Mouse (Mus musculus) neural tube, embryonic 13.5 days (tissue): ENCODE measurements at regions not wholly inside any gene's neighbourhood (a gene's known extent, or its start where the extent isn't known, plus 50 kb on each side); places are given as distances from the start of the nearest gene placed in this dataset.

ENCODE experiments used
- ATAC-seq: fragments of 200-750 bp; cut with Nextera tagmentation; 2 replicates; pipeline ENCODE4 v1.8.0; 2017; ENCODE audit warnings: low read depth, mild to moderate bottlenecking, moderate TSS enrichment, moderate library complexity
- H3K27ac ChIP-seq: fragments of 300-500 bp; sonication (generic); replicated peaks from 2 replicates; pipeline ENCODE4 v1.5.1; 2015; ENCODE audit warnings: moderate library complexity, mild to moderate bottlenecking, inconsistent platforms
- H3K27me3 ChIP-seq: fragments of 300-500 bp; sonication (generic); 2 replicates; pipeline ENCODE4 v1.6.1; 2015; ENCODE audit warnings: mild to moderate bottlenecking, inconsistent platforms
- H3K36me3 ChIP-seq: fragments of 300-500 bp; sonication (generic); 2 replicates; pipeline ENCODE4 v1.6.1; 2015; ENCODE audit warnings: mild to moderate bottlenecking, inconsistent platforms
- H3K4me1 ChIP-seq: fragments of 300-500 bp; sonication (generic); replicated peaks from 2 replicates; pipeline ENCODE4 v1.6.1; 2015; ENCODE audit warnings: inconsistent platforms
- H3K4me2 ChIP-seq: fragments of 300-500 bp; sonication (generic); 2 replicates; pipeline ENCODE4 v1.6.1; 2015; ENCODE audit warnings: inconsistent platforms, mild to moderate bottlenecking, moderate library complexity
- H3K4me3 ChIP-seq: fragments of 300-500 bp; sonication (generic); 2 replicates; pipeline ENCODE4 v1.5.1; 2015; ENCODE audit warnings: mild to moderate bottlenecking, inconsistent platforms
- H3K9ac ChIP-seq: fragments of 300-500 bp; sonication (generic); 2 replicates; pipeline ENCODE4 v1.6.1; 2015; ENCODE audit warnings: moderate library complexity, mild to moderate bottlenecking, inconsistent platforms
- H3K9me3 ChIP-seq: fragments of 300-500 bp; sonication (generic); 2 replicates; pipeline ENCODE4 v1.6.1; 2016; ENCODE audit warnings: inconsistent platforms
- WGBS: fragments of 180-500 bp; shearing (Covaris S2); methylation state at CpG from one replicate; pipeline ENCODE4 v1.1.7; 2015; 5-methylcytosine and 5-hydroxymethylcytosine counted together

DNA sequence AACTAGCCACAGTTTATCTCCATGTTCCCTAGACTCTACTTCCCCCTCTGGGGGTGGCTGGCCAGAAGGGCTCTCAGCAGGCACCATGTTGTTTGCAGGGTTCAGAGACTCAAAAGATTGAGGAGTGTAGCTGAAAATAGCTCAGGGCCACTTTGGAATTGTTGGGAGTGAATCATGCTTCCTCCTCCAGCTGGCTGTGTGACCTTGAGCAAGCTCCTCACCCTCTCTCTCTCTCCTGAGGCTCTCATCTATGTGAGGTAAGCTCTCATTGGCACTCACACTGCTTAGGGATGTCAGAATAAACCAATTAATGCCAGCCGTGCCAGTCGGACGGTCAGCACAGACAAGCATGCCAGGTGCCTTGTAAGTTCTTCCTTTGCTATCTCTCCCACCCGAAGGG is 228.0 kb downstream of the Sipa1l2 start:
- ATAC-seq: no peak
- 88% methylated on average over 4 of the region's 4 CpGs for WGBS

GRCm38 (mm10) chr8:125338222-125338621 is 231.4 kb downstream of the Sipa1l2 start:
- H3K4me1 ChIP-seq: peaks cover 38% of the 10 kb centered on the region
- ATAC-seq: no peak
- no peak overlapping the region for H3K27ac ChIP-seq
- H3K36me3 ChIP-seq: no peaks in the 10 kb centered on the region
- H3K4me3 ChIP-seq: no peak overlapping the region
- peaks cover 88% of the 10 kb centered on the region for H3K27me3 ChIP-seq
- H3K4me2 ChIP-seq: 0 out of 2 replicates have a peak overlapping the region, but pooled peaks have one; percentile 4
- H3K9ac ChIP-seq: no peak overlapping the region
- 24% methylated on average over 6 of the region's 6 CpGs for WGBS
- H3K9me3 ChIP-seq: no peaks in the 10 kb centered on the region

More for the DNA sequence above, 228.0 kb downstream of the Sipa1l2 start:
- Histone ChIP-seq H3K4me3 (no peak overlapping the region), H3K9ac (no peak overlapping the region), H3K4me2 (no peak overlapping the region), H3K4me1 (peaks cover 31% of the 10 kb centered on the region), H3K27ac (no peak overlapping the region), H3K27me3 (peaks cover 84% of the 10 kb centered on the region), H3K9me3 (no peaks in the 10 kb centered on the region), H3K36me3 (no peaks in the 10 kb centered on the region)

DNA sequence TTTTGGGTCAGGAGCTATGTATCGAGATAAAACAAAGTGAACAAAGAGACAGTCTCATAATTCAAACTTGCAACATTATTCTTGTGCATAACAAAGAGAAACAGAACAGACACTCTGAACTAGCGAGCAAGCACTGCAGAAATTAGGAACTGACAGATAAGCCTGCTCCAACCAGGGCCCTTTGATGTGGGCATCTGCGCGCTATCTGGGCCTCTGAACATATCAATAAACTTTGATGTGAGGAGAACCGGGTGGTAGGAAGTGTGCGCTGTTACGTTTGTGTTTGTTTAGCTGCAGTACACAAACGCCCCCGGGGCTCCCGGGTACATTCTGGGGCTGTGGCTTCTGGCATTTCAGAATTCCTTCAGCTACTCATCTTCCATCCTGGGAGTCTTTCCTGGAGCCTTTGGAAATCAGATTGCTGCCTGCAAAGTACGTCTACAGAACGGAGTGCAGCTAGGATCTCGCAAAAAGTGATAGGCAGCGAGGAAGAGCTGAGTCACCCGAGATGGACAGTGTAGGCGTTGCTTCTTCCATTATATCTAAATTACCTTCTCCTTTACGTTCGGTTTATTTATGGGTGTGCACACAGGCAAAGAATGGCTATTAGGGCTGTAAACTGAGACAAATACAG is 232.0 kb downstream of the Sipa1l2 start:
- H3K27ac ChIP-seq: no peak overlapping the region
- H3K4me1 ChIP-seq: peaks cover 38% of the 10 kb centered on the region
- no peak overlapping the region for H3K4me3 ChIP-seq
- H3K9me3 ChIP-seq: no peaks in the 10 kb centered on the region
- ATAC-seq: 0 out of 2 replicates have a peak, but pooled peaks have one; percentile 36
- WGBS: 32% methylated on average over 18 of the region's 18 CpGs
- 0 out of 2 replicates have a peak overlapping the region, but pooled peaks have one; percentile 4 for H3K4me2 ChIP-seq
- no peak overlapping the region for H3K9ac ChIP-seq
- peaks cover 89% of the 10 kb centered on the region for H3K27me3 ChIP-seq
- H3K36me3 ChIP-seq: no peaks in the 10 kb centered on the region

- no peaks in the 10 kb centered on the region for H3K9me3 ChIP-seq
- H3K4me2 ChIP-seq: no peak overlapping the region
- peak overlapping the region; percentile 3; the same call in 1 of the 2 replicates for H3K27ac ChIP-seq
- 36% methylated on average over 3 of the region's 3 CpGs for WGBS
- no peak overlapping the region for H3K4me3 ChIP-seq
- ATAC-seq: no peak
- no peak overlapping the region for H3K9ac ChIP-seq
- H3K36me3 ChIP-seq: no peaks in the 10 kb centered on the region
- peaks cover 38% of the 10 kb centered on the region for H3K4me1 ChIP-seq
- peaks cover 82% of the 10 kb centered on the region for H3K27me3 ChIP-seq
Observed at GRCm38 (mm10) chr8:125336799-125337198, 232.8 kb downstream of the Sipa1l2 start.

DNA sequence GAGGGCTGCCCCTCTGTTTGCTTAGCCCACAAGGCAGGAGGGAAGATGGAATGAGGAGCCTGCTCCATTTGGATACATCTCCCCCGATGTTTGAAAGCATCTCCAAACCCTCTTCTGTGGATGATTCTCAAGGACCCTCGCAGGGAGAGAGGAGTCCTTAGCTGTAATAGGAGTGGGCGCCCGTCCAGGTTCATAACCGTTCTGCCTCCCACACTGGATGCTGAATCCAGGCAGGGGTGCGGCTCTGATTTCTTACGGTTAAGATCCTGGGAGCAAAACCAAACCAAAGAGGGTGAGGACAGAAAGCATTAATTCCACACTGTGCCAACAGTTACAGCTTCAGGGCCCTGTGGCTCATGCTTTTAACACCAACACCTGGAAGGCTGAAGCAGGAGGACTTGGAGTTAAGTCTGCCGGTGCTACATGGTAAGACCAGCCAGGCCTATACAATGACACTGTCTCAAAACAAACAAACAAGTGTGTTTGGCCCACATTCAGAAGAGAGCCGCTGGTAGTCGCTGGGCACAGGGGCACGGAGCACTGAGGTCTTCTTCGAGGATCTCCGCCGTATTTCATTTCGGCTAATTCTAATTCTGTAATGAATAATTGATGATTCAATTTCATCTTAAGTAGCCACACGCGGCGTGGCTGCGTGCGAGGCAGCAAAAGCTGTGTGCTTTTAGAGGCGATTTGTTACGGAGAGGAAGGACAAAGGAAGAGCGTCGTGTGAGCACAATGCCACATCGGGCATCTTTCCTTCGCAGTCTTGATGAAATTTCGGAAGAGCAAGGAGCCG is 233.8 kb downstream of the Sipa1l2 start:
- peak; percentile 44 for ATAC-seq
- WGBS: 29% methylated on average over 28 of the region's 28 CpGs
- no peak overlapping the region for H3K9ac ChIP-seq
- no peak overlapping the region for H3K4me3 ChIP-seq
- H3K36me3 ChIP-seq: no peaks in the 10 kb centered on the region
- H3K4me1 ChIP-seq: peaks cover 43% of the 10 kb centered on the region
- peak overlapping the region; percentile 29 for H3K27ac ChIP-seq
- H3K27me3 ChIP-seq: peaks cover 74% of the 10 kb centered on the region
- no peaks in the 10 kb centered on the region for H3K9me3 ChIP-seq
- peak overlapping the region; percentile 16 for H3K4me2 ChIP-seq

DNA sequence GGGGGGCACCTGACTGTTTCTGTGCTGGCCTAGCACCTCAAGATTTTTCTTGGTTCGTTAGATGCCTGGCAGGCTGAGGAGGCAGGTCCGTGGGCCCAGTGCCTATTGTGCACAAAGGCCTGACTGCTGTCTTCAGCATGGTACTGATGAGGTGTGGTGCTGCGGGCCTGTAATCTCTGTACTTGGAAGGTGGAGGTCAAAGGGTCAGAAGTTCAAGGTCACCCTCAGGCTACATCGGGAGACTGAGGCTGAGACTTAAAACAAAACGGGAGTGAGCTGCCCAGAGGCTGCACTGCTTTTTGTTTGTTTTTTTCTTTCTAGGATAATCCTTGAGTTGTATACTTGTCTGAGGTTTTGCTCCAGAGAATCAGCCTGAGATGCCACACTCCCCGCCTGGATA is 234.4 kb downstream of the Sipa1l2 start:
- Histone ChIP-seq H3K9ac (no peak overlapping the region), H3K4me3 (no peak overlapping the region), H3K9me3 (no peaks in the 10 kb centered on the region), H3K4me1 (peaks cover 46% of the 10 kb centered on the region), H3K36me3 (no peaks in the 10 kb centered on the region), H3K4me2 (no peak overlapping the region), H3K27me3 (peaks cover 72% of the 10 kb centered on the region), H3K27ac (peak overlapping the region; percentile 29; the same call in 1 of the 2 replicates)
- WGBS: 47% methylated on average over 6 of the region's 6 CpGs
- no peak for ATAC-seq

GRCm38 (mm10) chr8:125330638-125331037 is 239.0 kb downstream of the Sipa1l2 start:
- no peak for ATAC-seq

GRCm38 (mm10) chr8:125328650-125329049 is 241.0 kb downstream of the Sipa1l2 start:
- peaks cover 77% of the 10 kb centered on the region for H3K27me3 ChIP-seq
- H3K9ac ChIP-seq: no peak overlapping the region
- H3K27ac ChIP-seq: no peak overlapping the region
- H3K4me3 ChIP-seq: no peak overlapping the region
- no peaks in the 10 kb centered on the region for H3K9me3 ChIP-seq
- no peak for ATAC-seq
- H3K36me3 ChIP-seq: no peaks in the 10 kb centered on the region
- 86% methylated on average over 4 of the region's 4 CpGs for WGBS
- H3K4me2 ChIP-seq: no peak overlapping the region
- H3K4me1 ChIP-seq: peaks cover 8% of the 10 kb centered on the region; the same call in 1 of the 2 replicates

More at GRCm38 (mm10) chr8:125330638-125331037, 239.0 kb downstream of the Sipa1l2 start:
- 57% methylated on average over 6 of the region's 6 CpGs for WGBS
- H3K27me3 ChIP-seq: peaks cover 80% of the 10 kb centered on the region
- no peak overlapping the region for H3K9ac ChIP-seq
- H3K9me3 ChIP-seq: no peaks in the 10 kb centered on the region
- no peaks in the 10 kb centered on the region for H3K36me3 ChIP-seq
- peaks cover 17% of the 10 kb centered on the region for H3K4me1 ChIP-seq
- H3K27ac ChIP-seq: no peak overlapping the region
- no peak overlapping the region for H3K4me2 ChIP-seq
- no peak overlapping the region for H3K4me3 ChIP-seq

GRCm38 (mm10) chr8:125327551-125328262 is 241.9 kb downstream of the Sipa1l2 start:
- H3K27ac ChIP-seq: no peak overlapping the region
- no peaks in the 10 kb centered on the region for H3K9me3 ChIP-seq
- ATAC-seq: no peak
- no peak overlapping the region for H3K4me3 ChIP-seq
- H3K27me3 ChIP-seq: peaks cover 72% of the 10 kb centered on the region
- H3K9ac ChIP-seq: no peak overlapping the region
- H3K36me3 ChIP-seq: no peaks in the 10 kb centered on the region
- H3K4me1 ChIP-seq: peaks cover 8% of the 10 kb centered on the region; the same call in 1 of the 2 replicates
- H3K4me2 ChIP-seq: no peak overlapping the region
- 46% methylated on average over 13 of the region's 13 CpGs for WGBS

DNA sequence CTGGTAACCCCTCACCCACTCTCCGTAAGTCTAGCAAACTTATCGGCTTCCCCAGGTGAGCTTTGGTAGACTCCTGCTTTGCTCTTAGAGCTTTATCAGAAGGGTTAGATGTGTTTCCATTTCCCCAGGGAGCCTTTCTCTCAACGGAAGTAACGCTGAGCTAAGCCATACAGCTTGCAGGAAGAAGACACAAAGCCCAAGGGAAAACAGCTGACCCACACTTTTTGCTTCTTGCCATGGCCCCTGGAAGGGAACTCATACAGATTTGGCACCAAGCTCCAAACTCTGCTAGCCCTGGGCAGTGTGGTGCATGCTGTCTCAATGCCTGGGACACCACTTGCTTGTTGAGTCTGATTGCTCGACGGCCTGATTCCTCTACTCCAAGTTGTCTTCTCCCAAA is 242.6 kb downstream of the Sipa1l2 start:
- peaks cover 71% of the 10 kb centered on the region for H3K27me3 ChIP-seq
- WGBS: 73% methylated on average over 6 of the region's 6 CpGs
- no peak overlapping the region for H3K27ac ChIP-seq
- no peaks in the 10 kb centered on the region for H3K36me3 ChIP-seq
- H3K4me3 ChIP-seq: no peak overlapping the region
- ATAC-seq: no peak
- no peak overlapping the region for H3K4me2 ChIP-seq
- H3K9me3 ChIP-seq: no peaks in the 10 kb centered on the region
- H3K4me1 ChIP-seq: peaks cover 8% of the 10 kb centered on the region; the same call in 1 of the 2 replicates
- H3K9ac ChIP-seq: no peak overlapping the region

GRCm38 (mm10) chr8:125325736-125326135 is 243.9 kb downstream of the Sipa1l2 start:
- Histone ChIP-seq H3K9ac (no peak overlapping the region), H3K4me3 (no peak overlapping the region), H3K36me3 (no peaks in the 10 kb centered on the region), H3K27me3 (peaks cover 71% of the 10 kb centered on the region), H3K4me1 (peaks cover 3% of the 10 kb centered on the region; the same call in 1 of the 2 replicates), H3K27ac (no peak overlapping the region), H3K9me3 (no peaks in the 10 kb centered on the region), H3K4me2 (no peak overlapping the region)
- no peak for ATAC-seq
- WGBS: 93% methylated on average over 6 of the region's 6 CpGs

DNA sequence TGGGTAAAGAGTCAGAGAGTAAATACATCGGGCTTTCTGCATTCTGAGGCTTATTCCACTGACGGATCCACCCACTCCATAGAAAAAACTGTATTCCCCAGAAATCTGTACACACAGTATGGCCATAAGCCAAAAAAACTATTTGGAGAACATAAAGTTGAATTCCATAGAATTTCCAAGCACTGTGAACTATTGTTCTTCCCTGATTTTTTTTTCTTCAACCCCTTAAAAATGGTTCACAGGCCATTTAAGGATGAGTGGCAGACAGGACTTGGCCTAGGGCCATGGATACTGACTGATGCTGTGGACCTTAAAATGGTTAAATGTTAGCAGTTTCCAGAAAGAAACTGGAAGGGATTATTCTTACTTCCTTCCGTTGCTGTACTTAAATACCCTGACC is 247.0 kb downstream of the Sipa1l2 start:
- Histone ChIP-seq H3K9me3 (no peaks in the 10 kb centered on the region), H3K27ac (no peak overlapping the region), H3K9ac (no peak overlapping the region), H3K4me1 (no peaks in the 10 kb centered on the region), H3K4me2 (no peak overlapping the region), H3K4me3 (no peak overlapping the region), H3K27me3 (peaks cover 64% of the 10 kb centered on the region), H3K36me3 (no peaks in the 10 kb centered on the region)
- no peak for ATAC-seq
- 74% methylated on average over 3 of the region's 3 CpGs for WGBS
